Mouse (Mus musculus) kidney, postnatal 10 days (tissue): ENCODE results near the gene Srebf1.

Source experiments
- DNase-seq: peaks from one replicate; pipeline ENCODE4 v3.0.0; 2021; ENCODE audit warnings: mixed read lengths

Srebf1 gene

GRCm38 (mm10) chr11:60176182-60176974 is 46.0 kb downstream of the Srebf1 start:
- DNase-seq: peak; percentile 82

GRCm38 (mm10) chr11:60175371-60176181 is 46.8 kb downstream of the Srebf1 start:
- DNase-seq: peak; percentile 68

- no peak for DNase-seq
These were observed 48.7 kb downstream of the Srebf1 start for GRCm38 (mm10) chr11:60173606-60174184.

GRCm38 (mm10) chr11:60172074-60172473 is 50.3 kb downstream of the Srebf1 start:
- DNase-seq: no peak

GRCm38 (mm10) chr11:60168780-60169179 is 53.6 kb downstream of the Srebf1 start:
- DNase-seq: no peak

- peak; percentile 60 for DNase-seq
These were observed 57.3 kb downstream of the Srebf1 start for GRCm38 (mm10) chr11:60165076-60165475.

- DNase-seq: no peak
These were observed 57.9 kb downstream of the Srebf1 start for GRCm38 (mm10) chr11:60164450-60164849.

GRCm38 (mm10) chr11:60163362-60163761 is 59.0 kb downstream of the Srebf1 start:
- DNase-seq: no peak

- DNase-seq: no peak
These were observed 59.8 kb downstream of the Srebf1 start for GRCm38 (mm10) chr11:60162547-60162946.

GRCm38 (mm10) chr11:60161146-60161874 is 61.1 kb downstream of the Srebf1 start:
- DNase-seq: no peak

GRCm38 (mm10) chr11:60160454-60161114 is 61.8 kb downstream of the Srebf1 start:
- no peak for DNase-seq

GRCm38 (mm10) chr11:60159955-60160354 is 62.4 kb downstream of the Srebf1 start:
- DNase-seq: no peak

- DNase-seq: no peak
These were observed 64.1 kb downstream of the Srebf1 start for GRCm38 (mm10) chr11:60158271-60158670.

GRCm38 (mm10) chr11:60155690-60156089 is 66.7 kb downstream of the Srebf1 start:
- DNase-seq: no peak

GRCm38 (mm10) chr11:60153936-60154335 is 68.4 kb downstream of the Srebf1 start:
- DNase-seq: no peak

- no peak for DNase-seq
These were observed 70.0 kb downstream of the Srebf1 start for GRCm38 (mm10) chr11:60152339-60152738.

GRCm38 (mm10) chr11:60150677-60151076 is 71.7 kb downstream of the Srebf1 start:
- peak; percentile 31 for DNase-seq
